Mouse (Mus musculus): ENCODE data around the gene Grik4. TPM values are rescaled to one million over a fixed set of nuclear protein-coding genes. Genes with fewer than 3 reads are reported as not detected.
A peak's percentile ranks its signal among the peaks of the same experiment; 100 is the strongest.

The Grik4 gene
- polyA plus RNA-seq, 1 experiment from 2014 or later, result 1.8 TPM

GRCm38 (mm10) chr9:42853077-42853476 lies 91.2 kb downstream of the Grik4 start:
- ATAC-seq, result no peak
- Histone ChIP-seq H3K36me3 (no peaks in the 10 kb centered on the region), H3K27ac (no peak overlapping the region), H3K4me2 (replicated peaks) (no peak overlapping the region), H3K4me1 (replicated peaks) (peaks cover 4% of the 10 kb centered on the region; the same call in 1 of the 2 replicates), H3K9ac (no peak overlapping the region), H3K9me3 (no peaks in the 10 kb centered on the region), H3K4me3 (replicated peaks) (no peak overlapping the region), H3K27me3 (replicated peaks) (no peaks in the 10 kb centered on the region)
- WGBS, result 67% methylated on average over 3 of the region's 3 CpGs

GRCm38 (mm10) chr9:42850063-42850462 lies 94.2 kb downstream of the Grik4 start:
- ATAC-seq, result peak; percentile 79
- Histone ChIP-seq H3K4me3 (replicated peaks) (no peak overlapping the region), H3K27me3 (replicated peaks) (no peaks in the 10 kb centered on the region), H3K4me1 (replicated peaks) (peaks cover 4% of the 10 kb centered on the region), H3K27ac (peak overlapping the region; percentile 29; the same call in 1 of the 2 replicates), H3K9me3 (no peaks in the 10 kb centered on the region), H3K4me2 (replicated peaks) (no peak overlapping the region; the same call in 1 of the 2 replicates), H3K9ac (no peak overlapping the region), H3K36me3 (no peaks in the 10 kb centered on the region)
- 62% methylated on average over 6 of the region's 6 CpGs for WGBS

GRCm38 (mm10) chr9:42848061-42848460 lies 96.2 kb downstream of the Grik4 start:
- no peaks in the 10 kb centered on the region for H3K9me3 ChIP-seq
- no peaks in the 10 kb centered on the region for H3K27me3 ChIP-seq (replicated peaks)
- WGBS, result 42% methylated on average over 8 of the region's 9 CpGs
- peaks cover 4% of the 10 kb centered on the region for H3K4me1 ChIP-seq (replicated peaks)
- H3K27ac ChIP-seq, result no peak overlapping the region
- H3K36me3 ChIP-seq, result no peaks in the 10 kb centered on the region
- H3K9ac ChIP-seq, result no peak overlapping the region
- H3K4me2 ChIP-seq (replicated peaks), result no peak overlapping the region
- ATAC-seq, result no peak
- no peak overlapping the region for H3K4me3 ChIP-seq (replicated peaks)

- no peak overlapping the region for H3K4me2 ChIP-seq (replicated peaks)
- no peak for ATAC-seq
- no peak overlapping the region for H3K9ac ChIP-seq
- no peak overlapping the region for H3K4me3 ChIP-seq (replicated peaks)
- 73% methylated on average over 10 of the region's 10 CpGs for WGBS
- no peak overlapping the region for H3K27ac ChIP-seq
- no peaks in the 10 kb centered on the region for H3K9me3 ChIP-seq
- H3K27me3 ChIP-seq (replicated peaks), result no peaks in the 10 kb centered on the region
- no peaks in the 10 kb centered on the region for H3K36me3 ChIP-seq
- peaks cover 4% of the 10 kb centered on the region for H3K4me1 ChIP-seq (replicated peaks)
Measured at GRCm38 (mm10) chr9:42846676-42847425, 97.4 kb downstream of the Grik4 start.

- H3K4me2 ChIP-seq (replicated peaks), result no peak overlapping the region
- no peak for ATAC-seq
Measured at GRCm38 (mm10) chr9:42846139-42846538, 98.2 kb downstream of the Grik4 start.

GRCm38 (mm10) chr9:42844301-42844700 lies 100.0 kb downstream of the Grik4 start:
- Histone ChIP-seq H3K4me1 (replicated peaks) (no peaks in the 10 kb centered on the region; the same call in 1 of the 2 replicates), H3K27ac (no peak overlapping the region), H3K9me3 (no peaks in the 10 kb centered on the region), H3K4me2 (replicated peaks) (no peak overlapping the region), H3K36me3 (no peaks in the 10 kb centered on the region), H3K4me3 (replicated peaks) (no peak overlapping the region), H3K9ac (no peak overlapping the region), H3K27me3 (replicated peaks) (no peaks in the 10 kb centered on the region)
- no peak for ATAC-seq
- 85% methylated on average over 5 of the region's 5 CpGs for WGBS

More at GRCm38 (mm10) chr9:42846139-42846538, 98.2 kb downstream of the Grik4 start:
- WGBS, result 60% methylated on average over 4 of the region's 4 CpGs
- no peak overlapping the region for H3K9ac ChIP-seq
- H3K9me3 ChIP-seq, result no peaks in the 10 kb centered on the region
- no peak overlapping the region for H3K4me3 ChIP-seq (replicated peaks)
- H3K4me1 ChIP-seq (replicated peaks), result peaks cover 4% of the 10 kb centered on the region
- no peak overlapping the region for H3K27ac ChIP-seq
- no peaks in the 10 kb centered on the region for H3K36me3 ChIP-seq
- no peaks in the 10 kb centered on the region for H3K27me3 ChIP-seq (replicated peaks)

GRCm38 (mm10) chr9:42838299-42838698 lies 106.0 kb downstream of the Grik4 start:
- no peak overlapping the region for H3K27ac ChIP-seq
- H3K9me3 ChIP-seq, result no peaks in the 10 kb centered on the region
- H3K4me2 ChIP-seq (replicated peaks), result no peak overlapping the region
- H3K9ac ChIP-seq, result no peak overlapping the region
- 55% methylated on average over 5 of the region's 5 CpGs for WGBS
- no peaks in the 10 kb centered on the region for H3K27me3 ChIP-seq (replicated peaks)
- ATAC-seq, result no peak
- H3K4me1 ChIP-seq (replicated peaks), result no peaks in the 10 kb centered on the region
- no peaks in the 10 kb centered on the region for H3K36me3 ChIP-seq
- H3K4me3 ChIP-seq (replicated peaks), result no peak overlapping the region

GRCm38 (mm10) chr9:42837498-42837897 lies 106.8 kb downstream of the Grik4 start:
- 69% methylated on average over 6 of the region's 6 CpGs for WGBS
- ATAC-seq, result no peak
- H3K9ac ChIP-seq, result no peak overlapping the region
- no peaks in the 10 kb centered on the region for H3K9me3 ChIP-seq
- H3K27ac ChIP-seq, result no peak overlapping the region
- H3K36me3 ChIP-seq, result no peaks in the 10 kb centered on the region
- H3K27me3 ChIP-seq (replicated peaks), result no peaks in the 10 kb centered on the region
- no peaks in the 10 kb centered on the region for H3K4me1 ChIP-seq (replicated peaks)
- no peak overlapping the region for H3K4me2 ChIP-seq (replicated peaks)
- H3K4me3 ChIP-seq (replicated peaks), result no peak overlapping the region

- no peaks in the 10 kb centered on the region for H3K36me3 ChIP-seq
- H3K27ac ChIP-seq, result no peak overlapping the region
- no peak overlapping the region for H3K4me3 ChIP-seq (replicated peaks)
- no peaks in the 10 kb centered on the region for H3K27me3 ChIP-seq (replicated peaks)
- no peaks in the 10 kb centered on the region for H3K9me3 ChIP-seq
- WGBS, result 67% methylated on average over 6 of the region's 6 CpGs
- no peak overlapping the region for H3K9ac ChIP-seq
- no peak for ATAC-seq
- H3K4me1 ChIP-seq (replicated peaks), result no peaks in the 10 kb centered on the region
- no peak overlapping the region for H3K4me2 ChIP-seq (replicated peaks)
Measured at GRCm38 (mm10) chr9:42831558-42831957, 112.7 kb downstream of the Grik4 start.

GRCm38 (mm10) chr9:42819247-42819646 lies 125.0 kb downstream of the Grik4 start:
- no peak overlapping the region for H3K9ac ChIP-seq

GRCm38 (mm10) chr9:42816815-42817214 lies 127.5 kb downstream of the Grik4 start:
- Histone ChIP-seq H3K9me3 (no peaks in the 10 kb centered on the region), H3K4me3 (replicated peaks) (no peak overlapping the region), H3K4me2 (replicated peaks) (no peak overlapping the region), H3K36me3 (no peaks in the 10 kb centered on the region), H3K27ac (no peak overlapping the region), H3K4me1 (replicated peaks) (no peaks in the 10 kb centered on the region), H3K27me3 (replicated peaks) (no peaks in the 10 kb centered on the region), H3K9ac (no peak overlapping the region)
- WGBS, result 86% methylated on average over 1 of the region's 1 CpGs
- ATAC-seq, result no peak

More at GRCm38 (mm10) chr9:42819247-42819646, 125.0 kb downstream of the Grik4 start:
- no peaks in the 10 kb centered on the region for H3K9me3 ChIP-seq
- no peaks in the 10 kb centered on the region for H3K4me1 ChIP-seq (replicated peaks)
- no peaks in the 10 kb centered on the region for H3K36me3 ChIP-seq
- 47% methylated on average over 3 of the region's 3 CpGs for WGBS
- H3K27ac ChIP-seq, result no peak overlapping the region
- ATAC-seq, result no peak
- no peak overlapping the region for H3K4me2 ChIP-seq (replicated peaks)
- H3K27me3 ChIP-seq (replicated peaks), result no peaks in the 10 kb centered on the region
- H3K4me3 ChIP-seq (replicated peaks), result no peak overlapping the region

- Histone ChIP-seq H3K4me1 (replicated peaks) (no peaks in the 10 kb centered on the region), H3K36me3 (no peaks in the 10 kb centered on the region), H3K27me3 (replicated peaks) (no peaks in the 10 kb centered on the region), H3K4me3 (replicated peaks) (no peak overlapping the region), H3K9me3 (no peaks in the 10 kb centered on the region), H3K4me2 (replicated peaks) (no peak overlapping the region), H3K9ac (no peak overlapping the region), H3K27ac (no peak overlapping the region)
- 89% methylated on average over 3 of the region's 3 CpGs for WGBS
- no peak for ATAC-seq
Measured at GRCm38 (mm10) chr9:42809146-42809545, 135.1 kb downstream of the Grik4 start.

- Histone ChIP-seq H3K36me3 (no peaks in the 10 kb centered on the region), H3K4me2 (replicated peaks) (no peak overlapping the region), H3K4me3 (replicated peaks) (no peak overlapping the region), H3K27me3 (replicated peaks) (no peaks in the 10 kb centered on the region), H3K9ac (no peak overlapping the region), H3K27ac (no peak overlapping the region), H3K9me3 (no peaks in the 10 kb centered on the region), H3K4me1 (replicated peaks) (no peaks in the 10 kb centered on the region)
- no peak for ATAC-seq
- 74% methylated on average over 9 of the region's 9 CpGs for WGBS
Measured at GRCm38 (mm10) chr9:42808394-42808793, 135.9 kb downstream of the Grik4 start.
